Mouse (Mus musculus): ENCODE results near the gene Vmn2r105. TPM values are rescaled to one million over a fixed set of nuclear protein-coding genes. Genes with fewer than 3 reads are reported as not detected.

Gene Vmn2r105
- 0.01 TPM in 1 of 2 replicates, not detected in the other for polyA plus RNA-seq (2015; fragmentation: Nextera tagmentation; extraction: Ambion mirVana)

DNA sequence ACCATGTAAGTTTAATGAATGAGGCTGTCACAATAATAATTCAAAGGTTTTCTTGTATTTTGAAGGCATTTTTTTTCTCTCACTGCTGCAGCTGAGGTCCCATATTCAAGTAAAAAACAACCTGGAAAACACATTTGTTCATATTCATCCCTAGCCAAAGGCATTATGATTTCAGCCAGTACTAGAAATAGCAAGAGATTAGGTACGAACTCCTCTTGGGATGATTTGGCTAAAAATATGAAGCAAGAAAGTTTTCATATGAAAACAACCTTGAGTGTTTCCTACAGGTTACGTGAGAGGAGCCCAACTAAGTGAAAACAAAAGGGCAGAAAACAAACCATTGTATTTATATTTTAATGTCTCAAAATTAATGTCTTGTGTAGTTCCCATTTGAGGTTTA is at the start of gene Vmn2r105:
TSS of gene Vmn2r105 (minus strand) at position 101 of the 400 bp plus-strand sequence.
- WGBS, result 67% methylated on average over 2 of the region's 2 CpGs
- no peaks in the 10 kb centered on the region for H3K27me3 ChIP-seq (ENCODE audit: control insufficient read depth, insufficient read depth, low read length)
- H3K36me3 ChIP-seq (ENCODE audit: control insufficient read depth, insufficient read depth, low read length), result no peaks in the 10 kb centered on the region
- H3K4me2 ChIP-seq (replicated peaks; ENCODE audit: low read depth), result no peak within 1 kb of the TSS
- no peaks in the 10 kb centered on the region for H3K9me3 ChIP-seq (ENCODE audit: control insufficient read depth, low read length)
- TF ChIP-seq EP300 (optimal IDR thresholded peaks at IDR 0.05) (no peak), CTCF (IDR thresholded peaks at IDR 0.05; ENCODE audit: low read depth) (no peak)
- no peak within 1 kb of the TSS for H3K4me3 ChIP-seq (ENCODE audit: low read depth, low read length)
- H3K9ac ChIP-seq (ENCODE audit: low read length), result no peak within 1 kb of the TSS
- H3K4me1 ChIP-seq (replicated peaks; ENCODE audit: control insufficient read depth, insufficient read depth), result no peaks in the 10 kb centered on the region
- DNase-seq (ENCODE audit: low spot score) (no peak), ATAC-seq (ENCODE audit: low FRiP score, low TSS enrichment) (no peak)
- H3K27ac ChIP-seq (replicated peaks), result no peak within 1 kb of the TSS

GRCm38 (mm10) chr17:20255522-20255921 is 20.7 kb upstream of the Vmn2r105 start:
- WGBS, result 58% methylated on average over 4 of the region's 4 CpGs
- no peak for ATAC-seq (ENCODE audit: low FRiP score, low TSS enrichment)
- TF ChIP-seq CTCF (IDR thresholded peaks at IDR 0.05; ENCODE audit: low read depth), result no peak
- no peak overlapping the region for H3K9ac ChIP-seq (ENCODE audit: low read length)
- no peak overlapping the region for H3K4me2 ChIP-seq (replicated peaks; ENCODE audit: low read depth)
- no peak overlapping the region for H3K4me3 ChIP-seq (ENCODE audit: low read depth, low read length)
- no peaks in the 10 kb centered on the region for H3K4me1 ChIP-seq (replicated peaks; ENCODE audit: control insufficient read depth, insufficient read depth)
- no peaks in the 10 kb centered on the region for H3K27me3 ChIP-seq (ENCODE audit: control insufficient read depth, insufficient read depth, low read length)
- H3K27ac ChIP-seq (replicated peaks), result no peak overlapping the region
- H3K36me3 ChIP-seq (ENCODE audit: control insufficient read depth, insufficient read depth, low read length), result no peaks in the 10 kb centered on the region
- no peak for DNase-seq (ENCODE audit: low spot score)
- no peaks in the 10 kb centered on the region for H3K9me3 ChIP-seq (ENCODE audit: control insufficient read depth, low read length)

DNA sequence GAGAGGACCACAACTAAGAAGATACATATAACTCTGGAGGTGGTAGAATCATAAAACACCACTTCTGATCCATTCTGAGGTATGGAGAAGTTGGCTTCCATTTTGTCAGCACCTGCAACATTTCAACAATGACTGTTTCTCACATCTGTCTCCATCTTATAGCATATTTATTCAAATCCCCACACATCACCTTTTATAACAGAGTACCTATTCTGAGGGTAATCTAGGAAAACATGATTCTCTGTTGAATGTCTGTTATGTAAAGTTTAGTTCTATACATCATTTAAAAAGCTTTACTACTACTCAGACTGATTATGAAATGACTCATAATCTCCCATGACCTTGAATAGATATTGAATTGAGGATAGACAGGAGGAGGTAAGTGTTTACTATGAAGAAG is 51.9 kb downstream of the Vmn2r105 start, which contains the start of gene Fpr-rs6:
TSS of gene Fpr-rs6 (minus strand) at position 101 of the 400 bp plus-strand sequence.
- DNase-seq (ENCODE audit: low spot score) (no peak), ATAC-seq (ENCODE audit: low FRiP score, low TSS enrichment) (no peak)
- Histone ChIP-seq H3K4me1 (replicated peaks; ENCODE audit: control insufficient read depth, insufficient read depth) (no peaks in the 10 kb centered on the region), H3K4me3 (ENCODE audit: low read depth, low read length) (no peak within 1 kb of the TSS), H3K36me3 (ENCODE audit: control insufficient read depth, insufficient read depth, low read length) (no peaks in the 10 kb centered on the region), H3K9me3 (ENCODE audit: control insufficient read depth, low read length) (no peaks in the 10 kb centered on the region), H3K27ac (replicated peaks) (no peak within 1 kb of the TSS), H3K4me2 (replicated peaks; ENCODE audit: low read depth) (no peak within 1 kb of the TSS), H3K27me3 (ENCODE audit: control insufficient read depth, insufficient read depth, low read length) (no peaks in the 10 kb centered on the region), H3K9ac (ENCODE audit: low read length) (no peak within 1 kb of the TSS)
- TF ChIP-seq EP300 (optimal IDR thresholded peaks at IDR 0.05) (no peak), CTCF (IDR thresholded peaks at IDR 0.05; ENCODE audit: low read depth) (no peak)

Other genes with a start within 250 kb of the Vmn2r105 start
- gene Vmn2r104, start 186.7 kb downstream of the Vmn2r105 start, polyA plus RNA-seq (2015; fragmentation: Nextera tagmentation; extraction: Ambion mirVana), result not detected in 2 replicates
- not detected in 2 replicates for gene Fpr-rs7, start 120.8 kb downstream of the Vmn2r105 start, polyA plus RNA-seq (2015; fragmentation: Nextera tagmentation; extraction: Ambion mirVana)
- gene Fpr-rs6, start 52.0 kb downstream of the Vmn2r105 start, polyA plus RNA-seq (2015; fragmentation: Nextera tagmentation; extraction: Ambion mirVana), result not detected in 2 replicates
- not detected in 2 replicates for gene Vmn2r106, start 50.5 kb upstream of the Vmn2r105 start, polyA plus RNA-seq (2015; fragmentation: Nextera tagmentation; extraction: Ambion mirVana)
- gene Vmn2r107, start 110.2 kb upstream of the Vmn2r105 start, polyA plus RNA-seq (2015; fragmentation: Nextera tagmentation; extraction: Ambion mirVana), result 0.01 TPM in 1 of 2 replicates, not detected in the other
- gene Vmn1r224, start 179.1 kb upstream of the Vmn2r105 start, polyA plus RNA-seq (2015; fragmentation: Nextera tagmentation; extraction: Ambion mirVana), result 0.04 TPM in 1 of 2 replicates, not detected in the other
- not detected in 2 replicates for gene Vmn2r108, start 246.3 kb upstream of the Vmn2r105 start, polyA plus RNA-seq (2015; fragmentation: Nextera tagmentation; extraction: Ambion mirVana)

Measured in stomach, postnatal 0 days (tissue).